Mouse (Mus musculus): ENCODE measurements around the gene Necab3. TPM values are rescaled to one million over a fixed set of nuclear protein-coding genes. Genes with fewer than 3 reads are reported as not detected.

The Necab3 gene
- total RNA-seq, 4 experiments from 2014 or later: 29.2 to 33.2 (median 30.4) TPM

DNA sequence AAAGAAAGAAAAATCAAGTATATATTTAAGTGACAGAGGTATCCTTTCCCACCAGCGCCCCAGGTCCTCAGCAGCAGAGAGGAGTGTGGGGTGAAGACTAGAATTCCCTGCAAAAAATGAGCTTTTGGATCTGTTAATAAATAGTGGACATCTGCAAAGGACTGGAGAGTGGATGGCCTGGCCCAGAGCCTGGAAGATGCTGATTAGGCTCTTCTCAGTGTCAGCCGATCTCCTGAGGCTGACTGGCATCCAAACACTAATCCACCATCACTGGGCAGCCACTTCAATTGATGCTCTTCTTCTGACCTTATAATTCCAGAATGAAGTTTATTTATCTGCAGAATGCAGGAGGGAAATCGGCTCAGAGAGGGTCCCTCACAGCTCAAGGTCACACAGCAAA, 14.3 kb upstream of the Necab3 start:
- DNase-seq (ENCODE audit: low spot score in 2 of 2): no peak

DNA sequence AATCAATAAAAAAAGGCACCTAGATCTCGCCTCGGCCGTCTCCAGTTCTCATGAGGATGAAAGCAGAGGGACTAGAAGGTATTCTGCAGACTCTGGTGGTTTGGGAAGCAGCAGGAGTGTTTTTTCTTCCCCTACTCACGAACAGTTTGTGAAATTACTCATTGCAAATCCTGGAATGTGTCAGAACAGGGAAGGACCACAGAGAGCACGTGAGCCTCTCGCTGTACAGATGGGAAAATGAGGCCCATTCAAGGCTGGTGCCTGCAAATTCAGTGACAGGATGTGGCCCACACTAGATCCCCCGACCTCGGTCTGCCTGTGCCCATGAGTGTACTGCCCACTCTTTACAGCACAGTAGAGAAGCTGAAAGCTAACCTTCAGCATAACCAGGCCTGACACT, 13.3 kb upstream of the Necab3 start:
- DNase-seq (ENCODE audit: low spot score in 2 of 2): no peak

DNA sequence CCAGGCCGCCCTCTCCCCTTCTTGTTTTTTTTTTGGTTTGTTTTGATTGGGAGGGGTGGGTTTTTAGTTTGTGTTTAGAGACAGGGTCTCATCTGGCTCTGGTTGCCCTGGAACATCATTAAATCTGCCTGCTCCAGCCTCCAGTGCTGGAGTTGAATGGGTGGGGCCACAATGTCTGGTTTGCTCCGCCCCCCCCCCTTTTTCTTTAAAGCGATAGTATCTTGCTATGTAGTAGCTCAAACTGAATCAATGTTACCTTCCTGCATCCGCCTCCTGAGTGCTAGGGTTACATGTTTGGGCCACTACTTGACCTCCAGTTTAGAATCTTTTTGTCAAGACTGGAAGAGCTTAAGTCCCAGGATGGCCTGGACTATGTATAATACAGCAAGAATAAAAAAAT, 12.6 kb upstream of the Necab3 start:
- no peak for DNase-seq (ENCODE audit: low spot score in 2 of 2)

DNA sequence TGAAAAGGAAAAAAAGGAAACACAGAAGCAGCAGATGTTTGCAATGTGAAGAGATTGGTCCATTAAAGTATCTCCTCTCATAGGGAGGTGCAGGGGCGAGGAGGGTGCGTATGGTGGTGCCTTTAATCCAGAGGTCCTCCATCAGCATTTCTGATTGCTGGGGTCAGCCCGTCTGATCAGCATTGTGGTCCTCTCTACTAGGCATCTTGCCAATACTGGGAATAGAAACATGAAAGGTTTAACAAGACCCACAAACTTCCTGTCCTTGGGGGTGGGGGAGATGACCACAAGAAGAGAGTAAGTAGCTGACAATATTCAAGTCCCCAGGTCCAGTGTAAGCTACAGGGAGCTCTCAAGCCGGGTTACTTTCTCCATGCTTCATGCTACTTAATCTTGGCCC, 12.0 kb upstream of the Necab3 start:
- DNase-seq (ENCODE audit: low spot score in 2 of 2): no peak

DNA sequence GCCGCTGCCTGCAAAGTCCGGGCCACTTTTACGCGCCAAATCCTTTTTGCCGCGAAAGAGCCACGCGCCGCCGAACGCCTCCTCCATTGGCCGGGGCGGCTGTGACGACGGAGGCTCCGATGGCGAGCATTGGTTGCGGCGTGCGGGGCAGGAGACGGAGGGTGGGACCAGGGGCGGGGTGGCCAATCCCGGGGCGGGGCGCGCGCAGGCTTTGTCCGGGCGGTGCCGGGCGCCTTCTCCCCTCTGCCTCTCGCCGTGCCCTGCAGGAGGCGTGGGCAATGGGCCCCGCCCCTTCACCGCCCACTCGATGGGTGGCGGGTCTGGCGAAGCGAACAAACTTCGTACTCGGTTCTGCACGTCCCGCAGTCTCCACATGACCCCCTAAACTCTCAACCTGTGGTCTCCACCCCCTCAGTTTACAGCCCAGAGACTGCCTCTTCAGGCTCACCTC, 11.2 kb upstream of the Necab3 start, which contains the start of gene E2f1:
E2f1 (minus strand) TSS at position 57 of the 451 bp plus-strand sequence.
- DNase-seq (ENCODE audit: low spot score in 2 of 2): peak; percentile 84 to 86

DNA sequence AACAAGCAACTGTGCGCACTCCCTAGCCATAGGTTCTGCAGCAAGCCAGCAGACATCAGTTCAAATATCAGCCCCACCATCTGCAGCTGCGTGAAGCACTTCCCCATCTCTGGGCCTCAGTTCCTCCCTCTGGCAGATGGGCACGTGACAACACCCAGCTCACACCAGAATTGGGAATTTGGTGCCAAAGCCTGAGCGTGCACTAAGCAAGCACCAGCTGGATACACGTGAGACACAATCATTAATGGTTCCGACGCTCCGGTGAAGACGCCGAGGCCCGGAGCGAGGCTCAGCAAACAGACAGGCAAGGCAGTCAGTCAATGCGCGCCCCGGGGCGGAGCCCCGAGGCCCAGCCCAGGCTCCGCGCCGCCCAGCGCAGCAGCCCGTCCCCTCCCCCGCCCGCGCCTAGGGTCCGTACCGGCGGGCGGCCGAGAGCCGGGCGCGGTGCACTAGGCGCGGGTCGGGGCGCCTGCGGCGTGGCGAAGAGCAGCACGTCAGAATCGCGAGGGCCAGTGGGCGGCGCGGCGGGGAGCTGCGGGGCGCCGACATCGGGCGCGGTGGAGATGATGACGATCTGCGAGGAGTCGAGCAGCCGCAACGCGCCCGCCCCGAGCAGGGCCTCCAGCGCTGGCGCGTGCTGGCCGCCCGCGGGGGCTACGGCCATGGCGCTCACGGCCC, 10.5 kb upstream of the Necab3 start:
- DNase-seq (ENCODE audit: low spot score in 2 of 2): peak in 1 of 2 experiments; percentile 40

DNA sequence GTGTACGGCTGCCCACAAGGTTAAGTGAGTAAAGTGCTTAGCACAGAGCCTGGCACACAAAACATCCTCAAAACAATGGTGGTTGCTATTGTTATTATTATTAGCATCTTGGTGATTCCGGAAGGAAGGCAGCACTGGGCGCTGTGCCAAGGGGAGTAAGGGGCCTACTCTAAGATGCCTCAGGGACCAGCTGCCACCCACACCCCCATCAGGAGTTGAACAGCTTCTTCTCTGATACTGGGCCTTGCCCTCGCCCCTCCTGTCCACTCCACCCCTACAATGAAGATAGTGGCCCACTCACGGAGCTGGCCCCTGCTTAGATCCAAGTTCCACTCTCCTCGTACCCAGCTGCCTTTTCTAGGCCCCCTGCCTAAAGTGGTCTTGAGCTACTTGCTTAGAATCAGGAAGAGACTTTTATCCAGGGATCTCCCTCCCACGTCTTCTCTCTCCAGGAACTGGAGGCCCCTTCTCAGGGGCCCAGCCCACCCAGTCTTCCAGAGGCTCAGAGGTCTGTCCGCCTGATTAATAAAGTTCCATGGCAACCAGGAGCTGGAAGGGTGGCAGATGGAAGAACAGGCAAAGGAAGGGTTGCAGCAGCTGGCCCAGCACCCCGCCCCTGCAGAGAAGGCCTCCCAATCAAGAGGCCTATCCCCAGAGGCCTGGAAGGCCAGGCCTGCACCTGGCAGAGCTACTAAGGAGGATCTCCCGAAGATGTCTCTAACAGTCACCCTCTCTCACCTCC, 9.8 kb upstream of the Necab3 start:
- no peak for DNase-seq (ENCODE audit: low spot score in 2 of 2)

DNA sequence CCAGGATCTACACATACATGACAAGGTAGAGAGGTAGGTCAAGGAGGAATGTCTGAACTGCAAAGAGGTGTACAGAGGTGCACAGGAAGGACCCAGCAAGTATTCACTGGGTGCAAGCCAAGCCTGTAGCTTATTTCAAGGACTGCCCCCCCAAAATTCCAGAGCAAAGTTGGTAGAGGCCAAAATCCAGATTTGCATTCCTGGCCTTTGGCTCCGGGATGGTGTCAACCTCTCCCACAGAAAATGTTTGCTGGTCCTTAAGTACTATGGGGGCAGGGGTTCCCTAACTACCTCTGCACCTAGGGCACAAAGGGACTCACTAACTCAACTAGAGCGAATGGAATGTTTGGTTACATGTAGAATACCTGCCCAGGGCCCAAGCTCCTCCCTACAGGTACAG, 9.1 kb upstream of the Necab3 start:
- DNase-seq (ENCODE audit: low spot score in 2 of 2): no peak

DNA sequence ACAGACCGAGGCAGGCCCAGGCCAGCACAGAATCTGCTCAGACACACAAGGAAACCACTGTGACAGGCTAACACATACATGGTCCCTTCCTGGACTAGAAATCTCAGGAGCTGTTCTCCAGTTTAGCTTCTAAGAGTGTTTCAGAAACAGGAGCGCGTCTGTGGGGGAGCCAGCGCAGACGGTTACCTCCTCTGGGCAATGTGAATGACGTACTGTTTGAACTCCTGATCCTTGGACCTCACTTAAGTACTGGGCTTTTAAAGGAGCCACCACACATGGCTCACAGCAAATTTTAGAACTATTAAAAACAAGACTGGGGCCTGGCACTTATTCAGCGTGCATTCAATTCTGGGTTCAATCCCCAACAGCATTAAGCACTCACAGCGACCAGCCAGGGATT, 8.0 kb upstream of the Necab3 start:
- DNase-seq (ENCODE audit: low spot score in 2 of 2): no peak

DNA sequence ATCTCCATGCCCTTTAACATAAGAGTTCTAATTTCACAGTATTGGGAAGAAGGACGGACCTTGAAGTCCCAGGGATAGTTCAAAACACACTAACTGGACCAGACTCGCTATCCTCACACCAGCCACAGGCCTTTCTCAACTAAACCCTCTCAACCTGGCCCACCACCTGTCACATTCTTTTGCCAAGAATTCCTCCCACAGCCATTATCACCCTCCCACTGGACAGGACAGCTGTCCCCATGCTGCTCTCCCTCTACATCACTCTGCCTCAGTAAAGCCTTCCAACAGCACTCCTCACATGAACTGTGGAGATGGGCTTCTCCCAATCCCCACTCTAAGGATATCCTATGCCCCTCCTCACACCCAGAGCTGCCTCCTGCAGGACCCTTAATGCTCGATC, 6.9 kb upstream of the Necab3 start:
- DNase-seq (ENCODE audit: low spot score in 2 of 2): no peak

DNA sequence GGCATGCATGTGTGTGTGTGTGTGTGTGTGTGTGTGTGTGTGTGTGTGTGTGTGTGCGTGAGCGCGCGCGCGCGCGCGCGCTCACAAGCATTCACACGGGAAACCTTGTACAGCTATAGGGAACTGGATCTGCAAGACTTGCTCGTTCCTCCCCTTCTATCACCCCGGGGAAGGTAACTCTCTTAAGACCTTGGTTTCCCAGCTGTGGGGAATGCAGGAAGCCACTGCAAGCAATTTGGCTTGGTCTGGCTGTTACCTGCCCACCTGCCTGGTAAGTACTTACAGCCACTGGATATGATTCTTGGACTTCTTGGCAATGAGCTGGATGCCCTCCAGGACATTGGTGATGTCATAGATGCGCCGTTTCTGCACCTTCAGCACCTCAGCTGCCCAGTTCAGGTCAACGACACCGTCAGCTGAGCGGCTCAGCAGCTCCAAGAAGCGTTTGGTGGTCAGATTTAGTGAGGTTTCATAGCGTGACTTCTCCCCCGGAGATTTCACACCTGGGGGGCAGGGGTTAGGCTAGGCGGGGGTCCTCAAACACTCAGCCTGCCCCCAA, 5.0 kb upstream of the Necab3 start:
- no peak for DNase-seq (ENCODE audit: low spot score in 2 of 2)

DNA sequence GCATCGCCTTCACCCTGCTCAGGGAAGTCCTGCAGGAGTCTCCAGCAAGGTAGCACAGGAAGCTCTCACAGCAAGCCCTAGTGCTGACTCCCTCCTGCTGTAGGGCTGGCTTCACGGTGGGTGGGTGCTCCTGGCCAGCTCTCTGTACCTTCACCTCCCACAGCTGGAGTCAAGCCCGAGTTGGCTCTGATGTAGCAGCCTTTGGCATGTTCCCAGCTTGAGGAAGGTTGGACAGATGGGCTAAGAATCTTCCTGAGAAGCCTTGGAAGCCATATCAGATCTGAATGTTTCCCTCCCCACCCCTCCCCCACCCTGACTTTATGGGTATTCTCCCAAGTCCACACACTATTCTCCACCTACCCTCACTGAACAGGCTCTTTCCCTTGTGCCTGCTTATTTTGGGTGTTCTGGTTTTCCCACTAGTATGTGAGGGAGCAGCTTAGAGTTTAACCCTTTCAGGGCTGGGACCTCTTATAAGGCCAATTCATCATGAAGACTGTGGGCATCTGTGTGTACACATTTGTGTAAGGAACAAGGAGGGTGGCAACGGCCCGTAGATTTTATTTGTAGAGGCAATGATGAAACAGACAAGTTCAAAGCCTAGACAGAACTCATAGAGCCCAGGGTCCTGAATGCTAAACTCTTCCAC, 1.4 kb downstream of the Necab3 start:
- DNase-seq (ENCODE audit: low spot score in 2 of 2): no peak

DNA sequence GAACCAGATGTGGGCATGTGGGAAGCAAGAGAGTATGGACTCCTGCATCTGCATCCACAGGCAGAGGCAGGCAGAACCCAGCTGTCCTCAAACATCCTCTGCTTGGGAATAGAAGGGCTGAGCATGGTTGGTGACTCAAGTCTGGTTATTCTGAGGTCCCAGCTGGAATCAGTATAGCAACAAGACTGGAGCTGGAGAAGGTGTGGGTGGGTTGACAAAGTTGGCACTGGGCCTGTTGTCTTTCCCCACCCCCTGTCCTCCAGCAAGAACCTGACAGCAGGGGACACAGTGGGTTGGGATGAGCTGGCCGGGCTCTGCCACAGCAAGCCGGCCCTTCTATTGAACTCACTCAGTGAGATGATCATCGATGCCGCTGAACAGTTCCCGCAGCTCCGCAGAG, 3.5 kb downstream of the Necab3 start:
- peak in 1 of 2 experiments; percentile 51 for DNase-seq (ENCODE audit: low spot score in 2 of 2)

DNA sequence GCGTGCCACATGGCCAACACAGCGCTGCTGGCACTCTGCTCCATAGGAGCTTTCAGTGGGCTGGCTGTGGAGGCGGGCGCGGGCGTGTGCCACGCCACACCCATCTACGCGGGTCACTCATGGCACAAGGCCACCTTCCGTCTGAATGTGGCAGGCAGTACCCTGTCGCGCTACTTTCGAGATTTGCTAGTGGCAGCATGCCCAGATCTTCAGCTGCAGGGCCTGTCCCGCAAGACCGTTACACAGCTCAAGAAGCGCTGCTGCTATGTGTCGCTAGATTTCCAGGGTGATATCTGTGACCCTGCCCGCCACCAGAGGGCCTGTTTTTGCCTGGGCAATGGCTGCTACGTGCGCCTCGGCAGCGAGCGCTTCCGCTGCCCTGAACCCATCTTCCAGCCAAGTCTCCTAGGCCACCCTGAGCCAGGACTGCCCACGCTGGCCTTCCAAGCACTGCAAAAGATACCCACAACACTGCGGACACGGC, 6.2 kb downstream of the Necab3 start:
- DNase-seq (ENCODE audit: low spot score in 2 of 2): peak; percentile 52 to 66

DNA sequence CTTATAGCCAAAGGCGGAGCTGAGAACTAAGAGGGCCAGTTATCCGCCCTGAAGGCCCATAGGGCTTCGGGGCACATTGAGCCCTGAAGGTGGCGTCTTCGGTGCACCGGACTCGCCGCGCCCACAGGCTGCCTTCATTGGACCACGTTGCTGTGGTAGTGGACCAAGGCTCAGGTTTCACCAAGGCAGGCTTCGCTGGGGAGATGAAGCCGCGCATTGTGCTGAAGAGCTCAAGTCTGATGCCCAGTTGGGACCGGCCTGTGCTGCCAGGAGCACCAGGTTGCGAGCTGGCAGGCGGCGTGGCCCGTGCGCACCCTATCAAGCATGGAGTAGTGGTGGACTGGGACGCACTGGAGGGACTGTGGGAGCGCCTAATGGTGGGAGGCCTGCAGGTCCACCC, 6.8 kb downstream of the Necab3 start:
- no peak for DNase-seq (ENCODE audit: low spot score in 2 of 2)

DNA sequence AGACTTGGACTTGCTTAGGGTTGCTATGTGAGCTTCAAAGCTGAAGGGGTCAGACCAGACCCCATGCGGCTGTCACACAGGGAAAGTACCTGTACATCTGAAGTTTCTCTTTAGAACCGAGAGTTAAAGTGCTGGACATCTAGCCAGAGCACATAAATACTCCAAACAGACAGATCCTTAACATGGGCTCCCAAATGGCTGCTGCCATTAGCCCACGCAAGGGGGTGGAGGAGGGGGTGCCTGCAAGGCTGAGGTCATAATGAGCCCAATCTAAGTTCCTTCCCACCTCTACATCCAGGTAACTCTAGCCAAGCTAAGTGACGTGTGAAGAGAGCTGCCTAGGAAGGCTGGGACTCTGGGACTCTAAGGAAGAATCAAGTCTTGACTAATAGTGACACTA, 7.2 kb downstream of the Necab3 start, which contains the start of gene Actl10:
Actl10 (plus strand) TSS at position 301 of the 400 bp plus-strand sequence.
- no peak for DNase-seq (ENCODE audit: low spot score in 2 of 2)

DNA sequence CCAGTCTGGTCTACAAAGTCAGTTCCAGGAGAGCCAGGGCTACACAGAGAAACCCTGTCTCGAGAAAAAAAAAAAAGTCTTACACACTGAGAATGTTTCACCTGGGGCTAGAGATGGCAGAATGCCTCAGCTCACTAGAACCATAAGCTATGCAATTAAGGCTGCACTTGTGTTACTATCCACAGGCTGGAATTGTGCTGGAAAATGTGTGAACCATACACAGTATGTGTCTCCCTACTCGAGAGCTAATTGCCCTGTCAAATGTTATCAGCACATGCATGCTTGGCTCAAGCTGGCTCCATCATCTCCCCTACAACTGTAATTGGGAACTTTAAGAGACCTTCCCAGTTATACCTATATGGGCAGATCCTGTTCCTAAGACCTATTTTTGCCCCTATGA, 7.8 kb downstream of the Necab3 start:
- DNase-seq (ENCODE audit: low spot score in 2 of 2): no peak

DNA sequence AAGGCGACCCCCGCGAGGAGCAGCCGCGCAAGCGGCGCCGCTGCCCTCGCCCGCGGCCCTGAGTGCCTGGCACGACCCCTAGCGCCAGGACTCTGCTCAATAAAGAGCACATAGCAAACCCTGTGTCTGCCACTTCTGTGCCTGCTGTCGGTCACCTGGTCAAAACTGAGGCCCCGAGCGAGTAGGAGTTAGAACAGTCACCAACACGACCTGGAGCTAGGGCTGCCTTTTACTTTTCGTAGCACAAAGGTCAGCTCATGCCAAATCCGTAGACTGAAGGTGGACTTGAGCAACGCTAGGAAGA, 8.9 kb downstream of the Necab3 start:
- no peak for DNase-seq (ENCODE audit: low spot score in 2 of 2)

DNA sequence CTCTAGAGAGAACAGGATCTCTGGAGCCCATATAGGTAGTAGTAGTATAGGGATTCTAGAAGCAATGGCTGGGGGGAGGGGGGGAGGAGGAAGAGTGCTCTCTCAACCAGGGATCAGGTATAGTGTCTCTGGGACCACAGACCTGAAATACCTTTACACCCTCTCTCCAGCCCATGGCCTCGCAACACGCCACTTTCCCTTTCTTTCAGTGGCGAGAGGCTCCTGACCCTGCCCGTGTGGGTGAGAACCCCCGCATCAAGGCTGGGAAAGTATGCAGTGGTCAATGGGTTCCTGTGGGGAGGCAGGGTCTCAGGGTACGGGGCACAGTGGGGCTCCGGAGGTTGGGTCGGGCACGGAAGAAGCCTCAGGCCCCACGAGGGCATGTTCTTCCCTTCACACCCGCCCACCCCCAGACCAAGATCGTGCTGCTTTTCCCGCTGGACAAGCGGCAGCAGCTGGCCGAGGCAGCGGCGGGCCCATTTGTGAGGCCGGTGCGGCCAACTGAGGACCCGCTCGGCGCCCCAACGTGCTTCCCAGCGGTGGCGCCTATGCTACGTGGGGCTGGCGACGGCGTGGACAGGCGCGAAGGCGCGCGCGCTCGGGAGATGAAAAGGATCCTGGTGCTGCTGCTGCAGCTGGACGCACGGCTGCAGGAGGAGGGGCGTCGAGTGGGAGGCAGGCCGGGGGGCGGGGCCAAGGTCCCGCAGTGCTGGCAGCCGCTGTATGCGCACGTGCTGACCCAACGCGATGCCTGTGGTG, 9.4 kb downstream of the Necab3 start:
- no peak for DNase-seq (ENCODE audit: low spot score in 2 of 2)

DNA sequence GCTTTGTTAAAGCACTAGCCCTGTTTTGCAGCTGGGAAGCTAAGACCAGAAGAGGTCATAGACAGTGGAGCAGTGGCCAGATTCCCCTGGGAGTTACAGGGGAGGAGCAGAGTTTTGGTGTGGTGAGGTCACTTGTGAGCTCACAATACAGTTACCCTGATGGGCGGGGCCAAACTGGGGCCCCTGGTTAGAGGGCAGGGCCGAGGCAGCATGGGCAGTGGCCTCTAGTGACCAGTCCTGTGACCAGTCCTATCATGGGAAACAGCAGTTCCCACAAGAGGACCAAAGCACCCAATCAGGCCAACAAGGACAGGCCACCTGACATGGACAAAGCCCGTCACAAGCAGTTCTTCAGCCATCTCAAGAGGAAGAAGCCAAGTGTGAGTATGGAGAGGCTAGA, 10.0 kb downstream of the Necab3 start:
- DNase-seq (ENCODE audit: low spot score in 2 of 2): no peak

DNA sequence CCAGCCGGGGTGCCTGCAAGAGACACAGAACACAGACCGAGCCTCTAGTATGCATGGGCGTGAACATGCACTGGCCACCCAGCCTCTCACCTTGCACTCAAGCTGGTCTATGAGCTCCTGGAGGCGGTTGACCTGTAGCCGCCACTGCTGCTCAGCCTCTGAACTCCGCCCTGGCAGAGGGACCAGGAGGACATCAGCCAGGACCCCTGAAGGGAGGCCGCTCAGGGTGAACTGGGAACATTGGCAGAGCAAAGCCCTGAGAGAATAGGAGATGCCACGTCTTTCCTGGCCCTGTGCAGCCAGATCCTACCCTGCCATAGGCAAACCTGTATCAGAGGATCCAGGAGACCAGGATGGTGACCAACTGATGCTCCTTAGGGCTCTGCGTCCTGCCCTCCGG, 12.0 kb downstream of the Necab3 start, which contains the start of gene 1700003F12Rik:
1700003F12Rik (plus strand) TSS at position 375 of the 400 bp plus-strand sequence.
- DNase-seq (ENCODE audit: low spot score in 2 of 2): no peak

Data from layer of hippocampus, adult 8-10 months (tissue).